Mouse (Mus musculus) CH12.LX (cell line): ENCODE measurements around the gene 1700018B08Rik. TPM values are rescaled to one million over a fixed set of nuclear protein-coding genes. Genes with fewer than 3 reads are reported as not detected.

ENCODE experiments used
- DNase-seq: peaks from one replicate; pipeline ENCODE4 v3.0.0-alpha.2; 2013; ENCODE audit errors: extremely low read depth
- H3K27ac ChIP-seq: 2 replicates; pipeline ENCODE4 v1.5.1; 2012; ENCODE audit warnings: low read depth, mild to moderate bottlenecking, control low read depth, moderate library complexity; ENCODE audit not compliant: insufficient read depth
- H3K27me3 ChIP-seq: replicated peaks from 2 replicates; pipeline ENCODE3; 2012; ENCODE audit warnings: inconsistent platforms
- H3K36me3 ChIP-seq, 2 experiments: replicated peaks in 1 of 2; 2 replicates each; pipeline versions ENCODE3 to v1.6.1; 2012; ENCODE audit warnings: inconsistent platforms in 1 of 2, low read length in 1 of 2, mild to moderate bottlenecking in 1 of 2, mixed read lengths in 1 of 2, moderate library complexity in 1 of 2; ENCODE audit not compliant: control insufficient read depth in 1 of 2, insufficient read depth in 1 of 2
- H3K4me1 ChIP-seq, 2 experiments: 2 replicates each; pipeline ENCODE4 v1.6.1; 2012; ENCODE audit warnings: inconsistent platforms in 1 of 2, moderate library complexity in 1 of 2; ENCODE audit not compliant: insufficient read depth in 2 of 2, control insufficient read depth in 1 of 2
- H3K4me2 ChIP-seq: 2 replicates; pipeline ENCODE4 v1.6.1; 2012; ENCODE audit warnings: low read depth, mild to moderate bottlenecking, control low read depth; ENCODE audit not compliant: poor library complexity, insufficient read depth, severe bottlenecking
- H3K4me3 ChIP-seq, 3 experiments: fragments of 150-350 bp in 1 of 3; sonication (generic) in 1 of 3; replicated peaks in 1 of 3; 2 replicates each; pipeline versions ENCODE3 to v1.5.1; 2011 to 2012; ENCODE audit warnings: low read depth in 2 of 3, low read length in 2 of 3, mild to moderate bottlenecking in 2 of 3, moderate library complexity in 2 of 3, control low read depth in 1 of 3, improper control_type of control experiment in 1 of 3, inconsistent platforms in 1 of 3, mixed read lengths in 1 of 3; ENCODE audit not compliant: poor library complexity in 1 of 3
- H3K79me2 ChIP-seq: replicated peaks from 2 replicates; pipeline ENCODE4 v1.6.1; 2012; ENCODE audit warnings: mild to moderate bottlenecking, moderate library complexity; ENCODE audit not compliant: control insufficient read depth, poor library complexity, insufficient read depth, severe bottlenecking; ENCODE audit errors: extremely low read depth
- H3K9ac ChIP-seq: 2 replicates; pipeline ENCODE4 v1.6.1; 2012; ENCODE audit warnings: low read depth, mild to moderate bottlenecking, control low read depth, moderate library complexity; ENCODE audit not compliant: insufficient read depth
- H3K9me3 ChIP-seq: replicated peaks from 2 replicates; pipeline ENCODE3; 2012; ENCODE audit warnings: low read length, inconsistent platforms, mixed read lengths
- BHLHE40 ChIP-seq: IDR thresholded peaks from 2 replicates; pipeline ENCODE4 v1.6.1; 2011; ENCODE audit warnings: mild to moderate bottlenecking, low read depth, low read length, improper control_type of control experiment
- E2F4 ChIP-seq: IDR thresholded peaks from 2 replicates; pipeline ENCODE4 v1.6.1; 2011; ENCODE audit warnings: low read depth, low read length, improper control_type of control experiment; ENCODE audit not compliant: insufficient replicate concordance
- ELF1 ChIP-seq: IDR thresholded peaks from 2 replicates; pipeline ENCODE4 v1.6.1; 2014; ENCODE audit warnings: low read depth, mild to moderate bottlenecking, inconsistent platforms, low read length, improper control_type of control experiment
- GABPA ChIP-seq: IDR thresholded peaks from 2 replicates; pipeline ENCODE4 v1.6.1; 2012; ENCODE audit warnings: low read depth, low read length, improper control_type of control experiment, inconsistent platforms; ENCODE audit not compliant: insufficient replicate concordance
- IRF4 ChIP-seq: IDR thresholded peaks from 2 replicates; pipeline ENCODE4 v1.6.1; 2014; ENCODE audit warnings: low read depth, mild to moderate bottlenecking, inconsistent platforms, low read length, improper control_type of control experiment
- MAFK ChIP-seq: IDR thresholded peaks from 2 replicates; pipeline ENCODE4 v1.6.1; 2011; ENCODE audit warnings: low read length, improper control_type of control experiment; ENCODE audit not compliant: insufficient replicate concordance
- MXI1 ChIP-seq: IDR thresholded peaks from 2 replicates; pipeline ENCODE4 v1.6.1; 2011; ENCODE audit warnings: mild to moderate bottlenecking, low read depth, low read length, improper control_type of control experiment
- PAX5 ChIP-seq: IDR thresholded peaks from 2 replicates; pipeline ENCODE4 v1.6.1; 2012; ENCODE audit warnings: low read length, inconsistent platforms, mixed read lengths
- POLR2A ChIP-seq: IDR thresholded peaks from 2 replicates; pipeline ENCODE4 v1.6.1; 2011; ENCODE audit warnings: low read depth, mild to moderate bottlenecking, improper control_type of control experiment, low read length
- SMC3 ChIP-seq: IDR thresholded peaks from 2 replicates; pipeline ENCODE4 v1.6.1; 2011; ENCODE audit warnings: low read depth, low read length, improper control_type of control experiment
- TBP ChIP-seq: conservative IDR thresholded peaks from 2 replicates; pipeline ENCODE4 v1.6.1; 2011; ENCODE audit warnings: low read depth, low read length, improper control_type of control experiment
- UBTF ChIP-seq: IDR thresholded peaks from 2 replicates; pipeline ENCODE4 v1.6.1; 2012; ENCODE audit warnings: low read depth, mild to moderate bottlenecking, inconsistent platforms, low read length, improper control_type of control experiment, moderate library complexity
- USF1 ChIP-seq: IDR thresholded peaks from 2 replicates; pipeline ENCODE4 v1.6.1; 2014; ENCODE audit warnings: low read depth, mild to moderate bottlenecking, inconsistent platforms, low read length, improper control_type of control experiment
- USF2 ChIP-seq: conservative IDR thresholded peaks from 2 replicates; pipeline ENCODE4 v1.6.1; 2011; ENCODE audit warnings: low read depth, low read length, improper control_type of control experiment
- dilution Hi-C: fragments of 300-500 bp; cut with MboI; formaldehyde crosslinking; loops from 2 replicates; pipeline ENCODE4 v1.14.3; 2020; ENCODE audit warnings: low sequenced_read_pairs; ENCODE audit not compliant: extremely low pct_unique_long_range_greater_than_20kb, extremely low pct_ligation_motif_present
- in situ Hi-C: fragments of 300-500 bp; cut with MboI; formaldehyde crosslinking; loops from 3 replicates; pipeline ENCODE4 v1.14.3; 2019; ENCODE audit warnings: low sequenced_read_pairs, low pct_ligation_motif_present, low pct_unique_long_range_greater_than_20kb, mixed read lengths
- polyA plus RNA-seq: library from polyadenylated mRNA; unstranded; fragments of >175 nt; gene quantifications from 2 replicates; pipeline ENCODE4 v1.2.1, GENCODE M21; 2012; ENCODE audit warnings: low read depth; ENCODE audit not compliant: insufficient read length
- total RNA-seq, 2 experiments: library from RNA; depleted of rRNA; stranded (reverse); fragments of 300-350 nt in 1 of 2; fragments of >200 nt in 1 of 2; gene quantifications; 2 replicates each; pipeline ENCODE4 v1.2.3; 2012 to 2014

The 1700018B08Rik gene
- total and polyA plus RNA-seq, 3 experiments, result not detected

DNA sequence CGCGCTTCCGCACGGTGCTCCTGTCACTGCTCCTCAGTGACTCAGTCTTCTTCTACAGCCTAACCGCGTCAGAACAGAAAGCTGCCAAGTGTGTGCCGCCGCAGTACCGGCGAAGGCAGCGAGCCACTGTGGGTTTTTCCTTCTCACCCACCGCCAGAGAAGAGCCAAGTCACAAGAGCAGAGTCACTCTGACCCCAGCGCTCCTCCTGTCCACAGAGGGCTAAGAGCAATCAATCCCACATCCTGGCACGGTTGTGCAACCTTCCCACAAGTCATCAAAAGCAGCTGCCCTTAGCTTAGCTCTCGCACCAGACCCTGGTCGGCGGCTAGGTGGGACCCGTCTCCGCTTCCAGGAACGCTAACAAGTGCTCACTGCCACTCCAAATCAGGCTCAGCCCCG is 26.2 kb upstream of the 1700018B08Rik start:
- no peak for DNase-seq
- Histone ChIP-seq H3K36me3 (peaks cover 5 to 84% of the 10 kb centered on the region in 2 experiments), H3K27me3 (no peaks in the 10 kb centered on the region), H3K4me2 (no peak overlapping the region), H3K4me3 (no peak overlapping the region), H3K9ac (no peak overlapping the region), H3K4me1 (peaks cover 3 to 11% of the 10 kb centered on the region in 2 experiments; a peak in 3 of 4 replicates), H3K9me3 (no peaks in the 10 kb centered on the region), H3K79me2 (peaks cover 18% of the 10 kb centered on the region), H3K27ac (no peak overlapping the region)
- dilution Hi-C loops (no loop called here), in situ Hi-C loops (no loop called here)
- TF ChIP-seq PAX5, result no peak
- TF ChIP-seq BHLHE40, result no peak
- no peak for TF ChIP-seq USF1
- no peak for TF ChIP-seq TBP
- TF ChIP-seq POLR2A, result no peak
- TF ChIP-seq UBTF, result no peak

- no peak overlapping the region for H3K9ac ChIP-seq
- peaks cover 14 to 90% of the 10 kb centered on the region in 2 experiments for H3K36me3 ChIP-seq
- no peak overlapping the region for H3K4me3 ChIP-seq
- H3K4me2 ChIP-seq, result no peak overlapping the region
- 0 out of 4 replicates have a peak, but pooled peaks cover 0 to 3% of the 10 kb centered on the region in 2 experiments for H3K4me1 ChIP-seq
- no peak overlapping the region for H3K27ac ChIP-seq
- in situ Hi-C loops, result no loop called here
- H3K79me2 ChIP-seq, result peaks cover 6% of the 10 kb centered on the region
- H3K9me3 ChIP-seq, result no peaks in the 10 kb centered on the region
- dilution Hi-C loops, result no loop called here
- H3K27me3 ChIP-seq, result no peaks in the 10 kb centered on the region
- TF ChIP-seq MXI1 (no peak), POLR2A (no peak), ELF1 (no peak), E2F4 (no peak), MAFK (peak; percentile 93)
- DNase-seq, result no peak
Measured at GRCm38 (mm10) chr8:121568321-121568720, 24.2 kb upstream of the 1700018B08Rik start.

DNA sequence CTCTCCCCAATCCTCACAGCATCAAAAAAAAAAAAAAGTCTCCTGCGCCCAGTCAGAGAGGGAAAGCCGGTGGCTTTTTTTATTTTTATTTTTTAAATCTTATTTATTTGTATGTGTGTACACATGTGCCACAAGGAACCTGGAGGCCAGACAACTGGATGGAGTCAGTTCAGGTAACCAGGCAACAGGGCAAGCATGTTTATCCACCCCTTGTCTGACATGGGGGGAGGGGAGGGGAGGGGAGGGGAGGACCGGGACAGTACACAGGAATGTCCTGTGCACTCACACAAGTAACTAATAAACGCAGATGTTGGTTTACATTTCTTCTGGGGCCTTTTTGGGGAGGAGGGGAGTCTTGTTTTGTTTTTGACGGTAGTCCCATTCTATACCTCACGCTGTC is 19.6 kb upstream of the 1700018B08Rik start:
- in situ Hi-C loops, result no loop called here
- H3K36me3 ChIP-seq, result peaks cover 27 to 91% of the 10 kb centered on the region in 2 experiments

More for the DNA sequence above, 19.6 kb upstream of the 1700018B08Rik start:
- Histone ChIP-seq H3K4me2 (no peak overlapping the region), H3K27me3 (no peaks in the 10 kb centered on the region), H3K79me2 (no peaks in the 10 kb centered on the region), H3K9ac (no peak overlapping the region), H3K27ac (no peak overlapping the region), H3K4me1 (0 out of 4 replicates have a peak, but pooled peaks cover 0 to 3% of the 10 kb centered on the region in 2 experiments), H3K4me3 (no peak overlapping the region), H3K9me3 (no peaks in the 10 kb centered on the region)
- DNase-seq, result no peak
- dilution Hi-C loops, result no loop called here
- TF ChIP-seq USF2 (no peak), SMC3 (no peak), GABPA (no peak), IRF4 (no peak)
